Comparison of ENCODE assay signal across 11 mouse cellular contexts in the genomic region with DNA sequence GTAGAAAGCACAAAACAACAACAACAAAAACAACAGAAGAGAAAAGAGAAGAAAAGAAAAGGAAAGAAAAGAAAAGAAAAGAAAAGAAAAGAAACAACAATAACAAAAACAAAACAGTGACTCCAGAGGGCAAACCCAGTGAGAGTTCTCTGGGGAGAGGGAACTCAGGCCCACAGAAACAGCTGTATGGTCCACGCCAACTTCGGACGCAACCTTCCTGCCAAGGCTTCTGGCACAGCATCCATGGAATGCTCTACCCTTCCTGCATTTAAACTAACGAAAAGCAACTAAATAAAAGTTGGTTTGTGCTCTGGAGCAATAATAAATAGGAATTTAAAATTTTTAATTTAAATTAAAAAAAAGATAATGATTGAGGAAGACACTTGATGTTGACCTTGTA. TPM values are rescaled to one million over a fixed set of nuclear protein-coding genes. Genes with fewer than 3 reads are reported as not detected.
"Had no signal": no experiment of that assay in that cellular context is flagged by ENCODE, and none has a peak within 500 bp of the region (broad histone marks: within the 10 kb centered on the region; RNA-seq: fewer than 3 reads in every experiment).

No protein-coding gene starts in this region.

- H3K27ac ChIP-seq: limb, embryonic 12.5 days; limb, embryonic 15.5 days; liver, embryonic 13.5 days; macrophage; midbrain, embryonic 12.5 days; midbrain, embryonic 15.5 days; neural tube, embryonic 13.5 days had no signal

- H3K4me3 ChIP-seq: limb, embryonic 12.5 days; limb, embryonic 15.5 days; liver, embryonic 13.5 days; midbrain, embryonic 12.5 days; midbrain, embryonic 15.5 days; neural tube, embryonic 13.5 days had no signal

RNA-seq across cellular contexts. Expression of gene Radil, which starts 5.8 kb away (rescaled TPM):
- total RNA-seq: megakaryocyte, adult 5-6 weeks; neutrophil, adult 5-6 weeks had no signal
- polyA plus RNA-seq: macrophage had no signal

RNA-seq across cellular contexts. Expression of gene Papolb, which starts 26.8 kb away (rescaled TPM):
- total RNA-seq: megakaryocyte, adult 5-6 weeks; neutrophil, adult 5-6 weeks had no signal
- polyA plus RNA-seq: liver, embryonic 13.5 days; liver, embryonic 16.5 days; macrophage; stomach, embryonic 16.5 days had no signal

RNA-seq across cellular contexts. Expression of gene Mmd2, which starts 51.9 kb away (rescaled TPM):
- total RNA-seq: megakaryocyte, adult 5-6 weeks; neutrophil, adult 5-6 weeks had no signal
- polyA plus RNA-seq: macrophage had no signal
